Mouse (Mus musculus) spleen, postnatal 36 days (tissue): ENCODE results near the gene Fibp.

Source experiments
- DNase-seq, 2 experiments: peaks; one replicate each; pipeline ENCODE4 v3.0.0; 2022; ENCODE audit warnings: low spot score in 2 of 2, mixed read lengths in 1 of 2

Fibp gene

GRCm38 (mm10) chr19:5463791-5464562 is 3.6 kb downstream of the Fibp start:
- peak in 1 of 2 experiments; percentile 40 for DNase-seq

- no peak for DNase-seq
These were observed 4.6 kb downstream of the Fibp start for GRCm38 (mm10) chr19:5465037-5465436.

- DNase-seq: no peak
These were observed 6.6 kb downstream of the Fibp start for GRCm38 (mm10) chr19:5466916-5467500.

GRCm38 (mm10) chr19:5468374-5468773 is 8.0 kb downstream of the Fibp start, which contains the start of gene Ctsw:
Gene Ctsw (minus strand): TSS chr19:5468507.
- peak in 1 of 2 experiments; percentile 38 for DNase-seq

GRCm38 (mm10) chr19:5471846-5472245 is 11.4 kb downstream of the Fibp start:
- no peak for DNase-seq

- DNase-seq: no peak
These were observed 12.4 kb downstream of the Fibp start for GRCm38 (mm10) chr19:5472857-5473256.

- DNase-seq: peak; percentile 46 to 66
These were observed 13.3 kb downstream of the Fibp start, which contains the start of gene Efemp2 for GRCm38 (mm10) chr19:5473720-5474119. Gene Efemp2 (plus strand): TSS chr19:5473954.

- DNase-seq: no peak
These were observed 14.1 kb downstream of the Fibp start for GRCm38 (mm10) chr19:5474281-5475068.

GRCm38 (mm10) chr19:5475069-5475714 is 14.8 kb downstream of the Fibp start:
- no peak for DNase-seq

- no peak for DNase-seq
These were observed 16.7 kb downstream of the Fibp start for GRCm38 (mm10) chr19:5477004-5477667.

GRCm38 (mm10) chr19:5477668-5478300 is 17.4 kb downstream of the Fibp start:
- no peak for DNase-seq

GRCm38 (mm10) chr19:5480016-5480415 is 19.6 kb downstream of the Fibp start:
- no peak for DNase-seq

- DNase-seq: no peak
These were observed 21.0 kb downstream of the Fibp start for GRCm38 (mm10) chr19:5481398-5481797.

GRCm38 (mm10) chr19:5483386-5484359 is 23.3 kb downstream of the Fibp start:
- no peak for DNase-seq

- DNase-seq: no peak
These were observed 24.1 kb downstream of the Fibp start for GRCm38 (mm10) chr19:5484496-5484895.

GRCm38 (mm10) chr19:5485371-5485770 is 25.0 kb downstream of the Fibp start:
- no peak for DNase-seq

GRCm38 (mm10) chr19:5485821-5486220 is 25.4 kb downstream of the Fibp start:
- no peak for DNase-seq

- no peak for DNase-seq
These were observed 25.9 kb downstream of the Fibp start for GRCm38 (mm10) chr19:5486286-5486685.

GRCm38 (mm10) chr19:5486771-5487170 is 26.4 kb downstream of the Fibp start:
- no peak for DNase-seq
